Mouse (Mus musculus): Measurements from ENCODE around the gene Ptgdr2. TPM values are rescaled to one million over a fixed set of nuclear protein-coding genes. Genes with fewer than 3 reads are reported as not detected.
A peak's percentile ranks its signal among the peaks of the same experiment; 100 is the strongest.

Ptgdr2 gene
- polyA plus RNA-seq, 1 experiment: 0.10 TPM

- 0 out of 2 replicates have a peak, but pooled peaks cover 3% of the 10 kb centered on the region for H3K4me1 ChIP-seq (ENCODE audit: control insufficient read depth, insufficient read depth, low read length)
- no peak overlapping the region for H3K4me3 ChIP-seq (replicated peaks; ENCODE audit: insufficient read depth, low read depth, low read length)
- TF ChIP-seq CTCF (IDR thresholded peaks at IDR 0.05; ENCODE audit: borderline replicate concordance, insufficient read depth, low read depth, low read length): no peak
- TF ChIP-seq POLR2A (IDR thresholded peaks at IDR 0.05; ENCODE audit: borderline replicate concordance, insufficient read depth, low read length): no peak
- DNase-seq: no peak
- H3K27ac ChIP-seq (ENCODE audit: insufficient read depth, low read length): no peak overlapping the region
- H3K27me3 ChIP-seq (ENCODE audit: control insufficient read depth, insufficient read depth, low read length): no peaks in the 10 kb centered on the region
- 84% methylated on average over 5 of the region's 5 CpGs for WGBS
Measured at GRCm38 (mm10) chr19:10936077-10936476, 883 bp upstream of the Ptgdr2 start.

- Histone ChIP-seq H3K4me3 (replicated peaks; ENCODE audit: insufficient read depth, low read depth, low read length) (no peak overlapping the region), H3K4me1 (ENCODE audit: control insufficient read depth, insufficient read depth, low read length) (0 out of 2 replicates have a peak, but pooled peaks cover 3% of the 10 kb centered on the region), H3K27me3 (ENCODE audit: control insufficient read depth, insufficient read depth, low read length) (no peaks in the 10 kb centered on the region), H3K27ac (ENCODE audit: insufficient read depth, low read length) (no peak overlapping the region)
- 85% methylated on average over 3 of the region's 3 CpGs for WGBS
- TF ChIP-seq POLR2A (IDR thresholded peaks at IDR 0.05; ENCODE audit: borderline replicate concordance, insufficient read depth, low read length): no peak
- TF ChIP-seq CTCF (IDR thresholded peaks at IDR 0.05; ENCODE audit: borderline replicate concordance, insufficient read depth, low read depth, low read length): no peak
- DNase-seq: no peak
Measured at GRCm38 (mm10) chr19:10938771-10939170, 1.8 kb downstream of the Ptgdr2 start.

GRCm38 (mm10) chr19:10940097-10940800 lies 3.3 kb downstream of the Ptgdr2 start:
- 11% methylated on average over 37 of the region's 37 CpGs for WGBS
- TF ChIP-seq POLR2A (IDR thresholded peaks at IDR 0.05; ENCODE audit: borderline replicate concordance, insufficient read depth, low read length) (no peak; the same call in 1 of the 2 replicates), CTCF (IDR thresholded peaks at IDR 0.05; ENCODE audit: borderline replicate concordance, insufficient read depth, low read depth, low read length) (peak; percentile 87)
- Histone ChIP-seq H3K27ac (ENCODE audit: insufficient read depth, low read length) (no peak overlapping the region), H3K4me3 (replicated peaks; ENCODE audit: insufficient read depth, low read depth, low read length) (peak overlapping the region; percentile 22), H3K4me1 (ENCODE audit: control insufficient read depth, insufficient read depth, low read length) (0 out of 2 replicates have a peak, but pooled peaks cover 3% of the 10 kb centered on the region), H3K27me3 (ENCODE audit: control insufficient read depth, insufficient read depth, low read length) (no peaks in the 10 kb centered on the region)
- DNase-seq: peak; percentile 86 to 87

DNA sequence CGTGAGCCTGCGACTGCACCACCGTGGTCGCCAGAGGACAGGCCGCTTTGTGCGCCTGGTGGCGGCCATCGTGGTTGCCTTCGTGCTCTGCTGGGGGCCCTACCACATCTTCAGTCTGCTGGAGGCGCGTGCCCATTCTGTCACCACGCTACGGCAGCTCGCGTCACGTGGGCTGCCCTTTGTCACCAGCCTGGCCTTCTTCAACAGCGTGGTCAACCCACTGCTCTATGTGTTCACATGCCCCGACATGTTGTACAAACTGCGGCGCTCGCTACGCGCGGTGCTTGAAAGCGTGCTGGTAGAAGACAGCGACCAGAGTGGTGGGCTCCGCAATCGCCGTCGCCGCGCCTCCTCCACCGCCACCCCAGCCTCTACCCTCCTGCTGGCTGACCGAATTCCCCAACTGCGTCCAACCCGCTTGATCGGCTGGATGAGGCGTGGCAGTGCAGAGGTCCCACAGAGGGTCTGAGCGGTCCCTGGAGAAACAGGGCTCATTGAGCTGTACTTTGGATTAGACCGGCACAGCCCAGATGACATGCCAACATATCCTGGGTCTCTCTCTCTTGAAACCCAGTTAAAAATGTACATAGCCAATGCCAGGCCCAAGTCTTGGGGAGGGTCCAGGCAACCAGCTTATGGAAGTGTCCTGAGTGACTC lies 4.0 kb downstream of the Ptgdr2 start:
- 9% methylated on average over 40 of the region's 40 CpGs for WGBS
- Histone ChIP-seq H3K27me3 (ENCODE audit: control insufficient read depth, insufficient read depth, low read length) (no peaks in the 10 kb centered on the region), H3K4me1 (ENCODE audit: control insufficient read depth, insufficient read depth, low read length) (0 out of 2 replicates have a peak, but pooled peaks cover 3% of the 10 kb centered on the region), H3K4me3 (replicated peaks; ENCODE audit: insufficient read depth, low read depth, low read length) (peak overlapping the region; percentile 22), H3K27ac (ENCODE audit: insufficient read depth, low read length) (no peak overlapping the region)
- no peak for DNase-seq
- no peak for TF ChIP-seq CTCF (IDR thresholded peaks at IDR 0.05; ENCODE audit: borderline replicate concordance, insufficient read depth, low read depth, low read length)
- no peak; the same call in 1 of the 2 replicates for TF ChIP-seq POLR2A (IDR thresholded peaks at IDR 0.05; ENCODE audit: borderline replicate concordance, insufficient read depth, low read length)

- 84% methylated on average over 3 of the region's 3 CpGs for WGBS
- TF ChIP-seq POLR2A (IDR thresholded peaks at IDR 0.05; ENCODE audit: borderline replicate concordance, insufficient read depth, low read length) (no peak), CTCF (IDR thresholded peaks at IDR 0.05; ENCODE audit: borderline replicate concordance, insufficient read depth, low read depth, low read length) (no peak)
- no peak for DNase-seq
Measured at GRCm38 (mm10) chr19:10943955-10944354, 7.0 kb downstream of the Ptgdr2 start.

DNA sequence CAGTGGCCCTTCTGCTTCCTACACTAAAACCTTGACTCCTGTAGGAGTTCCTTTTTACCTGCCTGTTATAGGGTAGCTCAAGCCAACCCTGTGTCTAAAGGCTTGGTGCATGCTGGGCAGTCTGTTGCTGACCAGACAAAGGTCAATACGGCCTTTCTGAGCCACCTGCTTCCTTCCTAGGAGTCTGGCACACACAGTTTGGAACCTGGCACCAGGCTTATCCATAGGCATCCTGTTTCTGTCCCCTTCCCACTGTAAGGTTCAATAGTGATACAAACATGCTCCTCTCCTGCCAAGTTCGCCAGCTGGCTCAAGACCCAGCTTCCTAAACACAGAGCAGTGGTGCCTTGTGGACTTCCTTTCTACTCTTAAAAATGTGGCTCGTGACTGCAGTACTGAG lies 9.5 kb downstream of the Ptgdr2 start:
- Histone ChIP-seq H3K27ac (ENCODE audit: insufficient read depth, low read length) (no peak overlapping the region), H3K4me3 (replicated peaks; ENCODE audit: insufficient read depth, low read depth, low read length) (no peak overlapping the region), H3K4me1 (ENCODE audit: control insufficient read depth, insufficient read depth, low read length) (peaks cover 14% of the 10 kb centered on the region), H3K27me3 (ENCODE audit: control insufficient read depth, insufficient read depth, low read length) (no peaks in the 10 kb centered on the region)
- TF ChIP-seq POLR2A (IDR thresholded peaks at IDR 0.05; ENCODE audit: borderline replicate concordance, insufficient read depth, low read length): no peak
- no peak for TF ChIP-seq CTCF (IDR thresholded peaks at IDR 0.05; ENCODE audit: borderline replicate concordance, insufficient read depth, low read depth, low read length)
- peak in 1 of 2 experiments; percentile 18 for DNase-seq
- 17% methylated on average over 3 of the region's 3 CpGs for WGBS

More at GRCm38 (mm10) chr19:10943955-10944354, 7.0 kb downstream of the Ptgdr2 start:
- Histone ChIP-seq H3K27ac (ENCODE audit: insufficient read depth, low read length) (no peak overlapping the region), H3K4me1 (ENCODE audit: control insufficient read depth, insufficient read depth, low read length) (peaks cover 17% of the 10 kb centered on the region), H3K4me3 (replicated peaks; ENCODE audit: insufficient read depth, low read depth, low read length) (no peak overlapping the region), H3K27me3 (ENCODE audit: control insufficient read depth, insufficient read depth, low read length) (no peaks in the 10 kb centered on the region)

- Histone ChIP-seq H3K27ac (ENCODE audit: insufficient read depth, low read length) (no peak overlapping the region), H3K4me3 (replicated peaks; ENCODE audit: insufficient read depth, low read depth, low read length) (peak overlapping the region; percentile 62), H3K27me3 (ENCODE audit: control insufficient read depth, insufficient read depth, low read length) (no peaks in the 10 kb centered on the region), H3K4me1 (ENCODE audit: control insufficient read depth, insufficient read depth, low read length) (peaks cover 14% of the 10 kb centered on the region)
- 87% methylated on average over 5 of the region's 5 CpGs for WGBS
- TF ChIP-seq CTCF (IDR thresholded peaks at IDR 0.05; ENCODE audit: borderline replicate concordance, insufficient read depth, low read depth, low read length) (no peak), POLR2A (IDR thresholded peaks at IDR 0.05; ENCODE audit: borderline replicate concordance, insufficient read depth, low read length) (no peak)
- DNase-seq: no peak
Measured at GRCm38 (mm10) chr19:10947219-10947618, 10.3 kb downstream of the Ptgdr2 start.

Measured in cerebellum, adult 2 months (tissue).